Mouse (Mus musculus): ENCODE results near the gene Rnase1.
A peak's percentile ranks its signal among the peaks of the same experiment; 100 is the strongest.

DNA sequence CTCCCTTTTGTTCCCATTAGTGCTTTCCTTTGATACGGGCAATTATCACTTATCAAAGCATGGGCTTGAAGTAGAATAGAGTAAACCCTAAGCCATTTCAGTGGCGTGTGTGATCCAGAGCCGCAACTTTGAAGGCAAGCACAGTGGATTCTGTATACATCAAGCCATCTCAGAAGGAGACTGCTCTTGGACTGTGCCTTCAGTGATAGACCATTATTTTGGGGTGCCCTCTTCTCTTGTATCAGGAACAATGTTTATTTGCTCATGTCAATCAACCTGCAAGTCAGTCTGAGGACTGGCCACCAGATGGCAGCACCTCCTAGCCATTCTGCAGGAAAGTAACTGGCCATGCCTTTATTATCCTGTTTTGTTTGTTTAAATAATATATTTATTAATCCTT is 43.4 kb downstream of the Rnase1 start:
- TF ChIP-seq CTCF (IDR thresholded peaks at IDR 0.05; ENCODE audit: insufficient read depth, low read length) (peak; percentile 83), POLR2A (IDR thresholded peaks at IDR 0.05; ENCODE audit: borderline replicate concordance, extremely low read depth, low read depth, low read length) (no peak)
